Mouse (Mus musculus): ENCODE measurements at regions not wholly inside any gene's neighbourhood (a gene's known extent, or its start where the extent isn't known, plus 50 kb on each side); places are given as distances from the start of the nearest gene placed in this dataset.

DNA sequence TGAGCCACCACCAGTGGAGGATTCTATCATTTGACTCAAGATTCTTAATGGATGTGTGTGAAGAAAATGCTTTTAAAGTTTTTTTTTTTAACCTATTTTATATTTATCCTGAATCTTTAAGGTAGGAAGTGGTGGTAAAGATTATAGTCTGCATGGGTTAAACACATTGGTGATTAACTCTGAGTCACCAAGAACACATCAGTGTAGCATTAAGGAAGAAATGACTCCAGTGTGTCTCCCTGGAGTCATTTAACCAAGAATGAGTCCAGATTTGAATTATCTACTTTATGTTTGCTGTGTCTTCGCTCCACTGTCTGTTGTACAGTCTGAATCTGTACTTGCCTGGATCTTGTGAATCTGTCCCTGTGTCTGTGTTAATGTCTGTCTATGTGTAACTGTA, 132.2 kb downstream of the Kcnrg start:
- TF ChIP-seq MAX (IDR thresholded peaks at IDR 0.05) (no peak), CTCF (IDR thresholded peaks at IDR 0.05; ENCODE audit: control insufficient read depth, insufficient read depth, insufficient read length) (no peak)

All from C2C12 (cell line).